Mouse (Mus musculus) G1E (cell line): ENCODE data around the gene Ldlrad3.

Source experiments
- CTCF ChIP-seq: IDR thresholded peaks from 2 replicates; pipeline ENCODE4 v1.5.1; 2012; ENCODE audit warnings: low read depth, low read length, inconsistent platforms, mixed read lengths
- GATA1 ChIP-seq: IDR thresholded peaks from 2 replicates; pipeline ENCODE4 v1.6.1; 2012; ENCODE audit warnings: borderline replicate concordance, low read length, inconsistent platforms, mixed read lengths

- TF ChIP-seq CTCF, result no peak
- TF ChIP-seq GATA1, result no peak
These were observed 225.5 kb downstream of the Ldlrad3 start for GRCm38 (mm10) chr2:101960658-101961057.
